Mouse (Mus musculus) small intestine, adult 2 months (tissue): Measurements from ENCODE around the gene Saysd1. TPM values are rescaled to one million over a fixed set of nuclear protein-coding genes. Genes with fewer than 3 reads are reported as not detected.

Source experiments
- H3K27ac ChIP-seq: fragments of 200-500 bp; 2 replicates; pipeline ENCODE4 v1.5.1; 2012; ENCODE audit warnings: low read depth, low read length, control low read depth, inconsistent platforms; ENCODE audit not compliant: insufficient read depth
- H3K27me3 ChIP-seq: fragments of 200-500 bp; 2 replicates; pipeline ENCODE4 v1.6.1; 2012; ENCODE audit warnings: mild to moderate bottlenecking, moderate library complexity, low read length, inconsistent platforms; ENCODE audit not compliant: control insufficient read depth, insufficient read depth
- H3K36me3 ChIP-seq: fragments of 200-500 bp; 2 replicates; pipeline ENCODE4 v1.6.1; 2012; ENCODE audit warnings: mild to moderate bottlenecking, low read length, control low read depth, inconsistent platforms; ENCODE audit not compliant: control insufficient read depth, insufficient read depth
- H3K4me1 ChIP-seq: fragments of 200-500 bp; 2 replicates; pipeline ENCODE4 v1.6.1; 2012; ENCODE audit warnings: low read length, inconsistent platforms, mixed read lengths; ENCODE audit not compliant: control insufficient read depth, insufficient read depth, insufficient read length
- H3K4me3 ChIP-seq: fragments of 200-500 bp; 2 replicates; pipeline ENCODE4 v1.5.1; 2012; ENCODE audit warnings: low read depth, mild to moderate bottlenecking, control low read depth, inconsistent platforms, low read length, moderate library complexity
- CTCF ChIP-seq: fragments of 200-500 bp; IDR thresholded peaks from 2 replicates; pipeline ENCODE4 v1.5.1; 2012; ENCODE audit warnings: low read depth, mild to moderate bottlenecking, control low read depth, inconsistent platforms, low read length, moderate library complexity, mixed read lengths; ENCODE audit not compliant: insufficient replicate concordance, insufficient read length; ENCODE audit errors: extremely low read depth
- POLR2A ChIP-seq: fragments of 200-500 bp; IDR thresholded peaks from 2 replicates; pipeline ENCODE4 v1.6.1; 2012; ENCODE audit warnings: low read depth, mild to moderate bottlenecking, control low read depth, inconsistent platforms, low read length, moderate library complexity
- WGBS: fragments of 180-500 bp; shearing (Covaris S2); methylation state at CpG from one replicate; pipeline ENCODE4 v1.1.7; 2018; 5-methylcytosine and 5-hydroxymethylcytosine counted together
- polyA plus RNA-seq: library from polyadenylated mRNA; depleted of rRNA; stranded (reverse); fragments of >200 nt; gene quantifications from 2 replicates; pipeline ENCODE4 v1.2.3, GENCODE M21; 2012

Saysd1 gene
- polyA plus RNA-seq, 1 experiment: 8.3 TPM

DNA sequence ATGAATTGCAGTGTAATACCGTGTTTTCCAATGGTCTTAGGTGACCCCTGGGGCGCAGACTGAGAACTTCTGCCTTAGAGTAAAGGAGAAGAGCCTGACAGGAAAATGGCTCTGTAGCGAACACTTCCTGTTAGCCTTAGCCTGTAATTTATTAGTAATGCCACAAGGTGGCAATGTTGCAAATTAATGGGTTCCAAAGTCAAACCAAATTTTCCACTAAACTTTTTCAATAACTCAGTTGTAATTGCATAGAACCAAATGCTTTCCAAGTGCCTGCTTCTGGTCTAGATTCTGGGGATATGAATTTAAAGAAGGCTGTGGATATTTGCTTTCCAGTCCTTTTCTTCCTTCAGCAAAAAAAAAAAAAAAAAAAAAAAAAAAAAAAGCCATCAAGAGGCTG lies 26.1 kb downstream of the Saysd1 start:
- WGBS: 86% methylated on average over 3 of the region's 3 CpGs
- TF ChIP-seq CTCF (no peak), POLR2A (no peak)

DNA sequence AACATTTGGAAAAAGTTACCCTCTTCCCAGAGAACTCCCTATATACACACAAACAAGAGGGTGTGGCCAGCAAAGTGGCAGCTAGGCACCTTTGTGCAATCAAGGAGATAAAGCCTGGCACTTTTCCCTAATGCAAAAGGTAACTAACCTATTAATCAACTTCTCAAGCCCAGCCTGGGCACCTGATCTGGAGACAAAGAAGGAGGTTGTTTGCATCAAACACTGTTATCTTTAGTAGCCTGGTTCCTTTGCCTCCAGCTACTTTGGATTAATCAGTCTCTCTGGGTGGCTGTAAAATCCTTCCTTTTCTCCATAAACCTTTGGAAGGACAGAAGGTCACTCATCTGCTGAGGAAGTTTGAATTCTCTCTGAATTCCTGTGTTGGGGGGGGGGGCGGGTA lies 27.4 kb downstream of the Saysd1 start:
- no peak overlapping the region for H3K27ac ChIP-seq
- H3K4me1 ChIP-seq: peaks cover 15% of the 10 kb centered on the region; the same call in 1 of the 2 replicates
- no peak for TF ChIP-seq CTCF
- no peak for TF ChIP-seq POLR2A
- no peaks in the 10 kb centered on the region for H3K27me3 ChIP-seq
- WGBS: 17% methylated on average over 1 of the region's 1 CpGs
- no peak overlapping the region for H3K4me3 ChIP-seq
- H3K36me3 ChIP-seq: no peaks in the 10 kb centered on the region

More for the DNA sequence above, 26.1 kb downstream of the Saysd1 start:
- Histone ChIP-seq H3K4me1 (peaks cover 19% of the 10 kb centered on the region), H3K36me3 (no peaks in the 10 kb centered on the region), H3K4me3 (no peak overlapping the region), H3K27ac (no peak overlapping the region), H3K27me3 (no peaks in the 10 kb centered on the region)

DNA sequence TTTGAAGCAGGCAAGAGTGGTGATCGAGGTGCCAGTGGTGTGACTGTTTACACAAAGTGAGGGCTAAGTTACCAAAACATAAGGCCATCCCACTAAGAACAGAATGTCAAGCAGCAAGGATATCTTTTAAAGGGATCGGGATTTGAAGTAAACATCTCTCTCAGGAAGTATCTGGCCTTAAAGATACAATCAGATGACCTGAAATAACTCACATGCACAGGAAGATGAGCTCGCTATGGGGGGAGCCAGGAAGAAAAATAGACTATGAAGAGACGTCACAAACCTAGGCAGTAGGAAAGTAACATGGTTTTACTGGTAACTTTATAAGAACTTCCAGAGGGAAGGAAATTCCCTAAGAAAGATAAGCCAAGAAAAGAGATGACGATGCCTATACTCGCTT lies 32.1 kb downstream of the Saysd1 start:
- TF ChIP-seq CTCF: no peak
- no peak for TF ChIP-seq POLR2A
- Histone ChIP-seq H3K27ac (no peak overlapping the region), H3K36me3 (no peaks in the 10 kb centered on the region), H3K4me3 (no peak overlapping the region), H3K4me1 (peaks cover 15% of the 10 kb centered on the region; the same call in 1 of the 2 replicates), H3K27me3 (no peaks in the 10 kb centered on the region)
- WGBS: 80% methylated on average over 6 of the region's 6 CpGs

DNA sequence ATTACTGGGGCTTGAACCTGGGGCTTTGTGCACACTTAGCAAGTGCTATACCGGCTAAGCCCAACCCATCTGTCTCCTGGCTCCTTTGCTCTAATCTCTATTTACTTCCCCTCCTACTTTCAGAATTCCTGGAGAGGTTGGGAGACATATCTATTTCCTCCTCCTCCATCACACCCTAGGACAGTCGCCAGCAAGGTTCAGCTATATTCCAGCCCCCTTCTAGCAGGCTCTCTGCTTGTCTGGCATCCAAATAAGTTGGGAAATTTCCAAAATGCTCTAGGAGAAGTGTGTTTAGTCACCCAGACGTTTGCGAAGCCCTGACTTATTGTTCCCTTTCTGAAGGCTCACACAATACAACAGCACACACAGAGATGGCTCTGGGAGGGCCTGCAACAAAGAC lies 35.1 kb downstream of the Saysd1 start:
- TF ChIP-seq POLR2A: no peak
- no peak overlapping the region for H3K27ac ChIP-seq
- H3K4me1 ChIP-seq: peaks cover 15% of the 10 kb centered on the region; the same call in 1 of the 2 replicates
- H3K27me3 ChIP-seq: no peaks in the 10 kb centered on the region
- H3K4me3 ChIP-seq: no peak overlapping the region
- 31% methylated on average over 4 of the region's 4 CpGs for WGBS
- no peaks in the 10 kb centered on the region for H3K36me3 ChIP-seq

DNA sequence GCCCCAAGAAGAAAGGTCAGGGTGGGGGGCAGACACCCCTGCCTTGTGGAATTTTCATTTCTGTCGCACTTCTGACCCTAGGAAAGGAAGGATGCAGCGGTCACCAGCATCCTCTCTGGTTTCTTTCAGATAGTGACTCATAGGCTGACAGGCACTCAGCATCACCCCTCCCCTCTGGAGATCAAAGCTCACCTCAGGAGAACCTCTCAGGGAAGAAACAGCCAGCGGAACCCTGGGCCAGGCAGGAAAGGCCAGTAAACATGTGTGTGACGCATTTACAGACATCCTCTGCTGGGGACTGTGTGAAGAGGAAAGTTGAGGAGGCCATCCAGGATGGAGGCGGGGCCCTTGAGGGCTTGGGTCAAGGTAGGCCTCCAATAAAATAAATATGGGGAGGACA lies 40.3 kb downstream of the Saysd1 start:
- Histone ChIP-seq H3K27me3 (no peaks in the 10 kb centered on the region), H3K4me1 (peaks cover 3% of the 10 kb centered on the region; the same call in 1 of the 2 replicates), H3K36me3 (no peaks in the 10 kb centered on the region), H3K4me3 (no peak overlapping the region), H3K27ac (no peak overlapping the region)
- WGBS: 41% methylated on average over 5 of the region's 5 CpGs
- no peak for TF ChIP-seq POLR2A
- no peak for TF ChIP-seq CTCF

DNA sequence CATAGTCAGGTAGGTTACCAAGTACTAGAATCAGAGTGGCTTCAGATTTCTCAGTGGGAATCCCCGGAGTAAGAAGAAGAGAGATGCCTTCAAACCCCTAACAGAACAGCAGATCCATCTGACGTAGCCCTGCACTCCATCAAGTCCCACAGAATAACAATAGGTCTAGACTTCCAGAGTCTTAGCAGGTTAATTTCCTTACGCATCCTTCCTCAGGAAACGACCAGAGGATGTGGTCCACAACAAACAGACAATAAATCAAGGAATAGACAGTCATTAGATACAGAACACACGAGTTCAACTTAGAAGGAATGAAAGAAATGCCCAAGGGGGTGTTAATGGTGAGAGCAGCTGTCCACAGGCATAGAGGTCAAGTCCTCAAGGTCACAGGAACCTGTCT lies 43.4 kb downstream of the Saysd1 start:
- Histone ChIP-seq H3K27ac (no peak overlapping the region), H3K36me3 (no peaks in the 10 kb centered on the region), H3K4me3 (no peak overlapping the region), H3K27me3 (no peaks in the 10 kb centered on the region), H3K4me1 (no peaks in the 10 kb centered on the region)
- 45% methylated on average over 5 of the region's 5 CpGs for WGBS
- TF ChIP-seq POLR2A (no peak), CTCF (no peak)

DNA sequence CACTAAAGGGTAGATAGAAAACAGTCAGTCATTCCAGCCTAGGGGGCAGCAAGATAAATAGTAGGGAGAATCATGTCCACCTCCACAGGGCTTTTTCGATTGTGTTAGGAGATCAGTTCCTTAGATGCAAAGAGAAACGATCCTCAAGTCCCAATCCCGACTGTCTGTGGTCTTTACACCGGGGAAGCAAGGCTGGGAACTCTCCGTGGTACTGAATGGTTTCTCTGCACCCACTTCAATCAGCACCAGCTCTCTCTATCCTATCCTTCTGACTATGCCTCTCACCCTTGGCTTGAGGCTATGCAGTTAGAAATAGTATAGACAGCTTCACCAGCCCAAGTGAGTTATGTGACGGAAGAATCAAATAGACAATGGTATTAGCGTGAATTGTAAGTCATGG lies 44.8 kb downstream of the Saysd1 start:
- no peak overlapping the region for H3K27ac ChIP-seq
- no peaks in the 10 kb centered on the region for H3K36me3 ChIP-seq
- TF ChIP-seq CTCF (no peak), POLR2A (no peak)
- whole genome bisulfite sequencing: 17% methylated on average over 7 of the region's 7 CpGs
- no peak overlapping the region for H3K4me3 ChIP-seq
- no peaks in the 10 kb centered on the region for H3K27me3 ChIP-seq
- no peaks in the 10 kb centered on the region for H3K4me1 ChIP-seq

DNA sequence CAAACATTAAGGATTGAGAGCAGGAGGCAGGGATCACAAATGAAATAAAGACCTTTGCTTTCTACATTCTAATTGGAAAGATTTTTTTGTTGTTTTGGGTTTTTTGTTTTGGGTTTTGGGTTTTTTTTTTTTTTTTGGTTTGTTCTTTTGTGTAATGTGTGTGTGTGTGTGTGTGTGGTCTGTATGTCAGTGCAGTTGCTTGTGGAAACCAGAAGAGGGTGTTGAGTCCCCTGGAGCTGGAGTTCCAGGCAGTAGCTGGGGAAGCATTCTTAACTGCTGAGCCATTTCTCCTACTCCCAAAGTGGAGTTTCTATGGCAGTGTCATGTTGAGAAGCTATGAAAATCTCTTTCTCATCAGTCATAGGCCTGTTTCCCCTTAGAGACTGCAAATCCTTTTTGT lies 54.0 kb downstream of the Saysd1 start:
- H3K27me3 ChIP-seq: no peaks in the 10 kb centered on the region
- H3K36me3 ChIP-seq: no peaks in the 10 kb centered on the region
- TF ChIP-seq CTCF (no peak), POLR2A (no peak)
- H3K27ac ChIP-seq: no peak overlapping the region
- no peak overlapping the region for H3K4me3 ChIP-seq
- peaks cover 17% of the 10 kb centered on the region; the same call in 1 of the 2 replicates for H3K4me1 ChIP-seq
